Mouse (Mus musculus): ENCODE measurements around the gene Nos1.

Gene Nos1

DNA sequence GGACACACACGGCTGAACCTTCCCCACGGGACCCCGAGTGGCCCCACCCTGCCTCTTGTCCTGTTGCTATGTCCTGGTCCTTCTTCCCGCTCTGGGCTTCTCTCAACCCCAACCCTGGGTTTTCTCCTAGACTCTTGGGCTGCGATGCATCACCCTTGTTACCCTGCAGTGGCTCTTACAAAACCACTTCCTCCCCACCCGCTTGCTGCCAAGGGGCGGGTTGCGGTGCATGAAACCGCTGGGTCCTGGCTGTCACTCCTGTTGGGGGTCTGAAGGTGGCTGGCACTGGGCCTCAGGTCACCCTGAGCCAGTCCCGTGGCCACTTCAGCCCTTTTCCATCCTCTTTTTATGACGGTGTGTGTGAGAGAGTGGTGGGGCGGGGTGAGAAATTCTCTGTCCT is 173.1 kb downstream of the Nos1 start:
- in situ Hi-C loops (cut with MseI, MboI): no loop called here

DNA sequence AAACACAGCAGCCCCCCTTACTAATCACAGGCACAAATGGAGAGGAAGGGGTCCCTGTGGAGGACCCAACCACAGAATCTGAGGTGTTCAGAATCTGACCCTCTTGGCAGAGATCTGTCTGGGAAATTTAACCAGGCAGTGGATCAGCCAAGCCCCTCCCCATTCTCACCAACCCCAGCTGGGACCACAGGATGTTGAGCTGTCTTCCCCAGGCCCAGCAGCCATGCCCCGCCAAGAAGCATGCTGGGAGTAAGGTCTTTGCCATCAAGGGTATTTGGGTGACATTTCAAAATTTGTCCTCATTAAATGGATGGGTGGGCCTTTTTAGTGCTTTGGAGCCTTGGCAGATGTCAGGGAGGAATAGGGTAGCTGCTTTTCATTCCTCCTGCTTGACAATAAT is 173.6 kb downstream of the Nos1 start:
- in situ Hi-C loops (cut with MseI, MboI): no loop called here

GRCm38 (mm10) chr5:117955675-117956420 is 175.0 kb downstream of the Nos1 start:
- in situ Hi-C loops (cut with MseI, MboI): no loop called here

DNA sequence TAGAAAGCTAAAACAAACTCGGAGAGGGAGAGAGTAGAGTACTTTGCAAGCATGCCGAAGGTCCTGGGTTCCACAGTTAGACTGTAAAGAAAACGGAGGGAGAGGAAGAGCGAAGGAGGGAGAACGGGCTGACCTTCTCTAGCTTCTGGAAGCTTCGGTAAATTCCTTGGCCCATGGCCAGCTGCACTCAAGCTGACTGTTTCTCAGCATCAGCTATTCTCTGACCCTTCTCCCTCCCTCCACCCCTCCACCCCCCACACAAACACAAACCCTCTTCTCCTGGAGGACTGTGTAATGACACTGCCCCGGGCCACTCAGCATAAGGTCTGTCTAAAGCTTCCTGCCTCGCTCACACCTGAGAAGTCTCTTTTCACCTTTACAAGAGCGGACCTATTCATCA is 183.9 kb downstream of the Nos1 start:
- in situ Hi-C loops (cut with MseI, MboI): no loop called here

GRCm38 (mm10) chr5:117966956-117967355 is 186.1 kb downstream of the Nos1 start:
- in situ Hi-C loops (cut with MseI, MboI): no loop called here

DNA sequence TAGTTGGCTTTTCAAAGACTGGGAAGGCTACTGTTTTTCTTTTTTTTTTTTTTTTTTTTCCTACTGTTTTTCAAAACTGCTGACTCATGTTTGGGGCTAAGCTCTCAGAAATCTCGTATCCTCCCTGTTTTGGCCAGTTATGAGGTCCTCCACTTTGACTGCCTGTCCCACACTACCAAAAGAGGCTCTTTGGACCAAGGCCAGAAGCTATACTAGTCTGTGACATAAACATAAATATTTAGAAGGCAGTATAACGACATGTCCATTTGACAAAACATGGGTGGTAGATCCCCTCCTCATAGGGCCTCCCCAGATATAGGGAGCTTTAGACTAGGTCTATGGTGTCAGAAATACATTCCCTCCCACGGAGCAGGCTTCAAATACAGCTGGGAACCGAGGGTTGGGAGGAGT is 186.8 kb downstream of the Nos1 start:
- in situ Hi-C loops (cut with MseI, MboI): no loop called here

DNA sequence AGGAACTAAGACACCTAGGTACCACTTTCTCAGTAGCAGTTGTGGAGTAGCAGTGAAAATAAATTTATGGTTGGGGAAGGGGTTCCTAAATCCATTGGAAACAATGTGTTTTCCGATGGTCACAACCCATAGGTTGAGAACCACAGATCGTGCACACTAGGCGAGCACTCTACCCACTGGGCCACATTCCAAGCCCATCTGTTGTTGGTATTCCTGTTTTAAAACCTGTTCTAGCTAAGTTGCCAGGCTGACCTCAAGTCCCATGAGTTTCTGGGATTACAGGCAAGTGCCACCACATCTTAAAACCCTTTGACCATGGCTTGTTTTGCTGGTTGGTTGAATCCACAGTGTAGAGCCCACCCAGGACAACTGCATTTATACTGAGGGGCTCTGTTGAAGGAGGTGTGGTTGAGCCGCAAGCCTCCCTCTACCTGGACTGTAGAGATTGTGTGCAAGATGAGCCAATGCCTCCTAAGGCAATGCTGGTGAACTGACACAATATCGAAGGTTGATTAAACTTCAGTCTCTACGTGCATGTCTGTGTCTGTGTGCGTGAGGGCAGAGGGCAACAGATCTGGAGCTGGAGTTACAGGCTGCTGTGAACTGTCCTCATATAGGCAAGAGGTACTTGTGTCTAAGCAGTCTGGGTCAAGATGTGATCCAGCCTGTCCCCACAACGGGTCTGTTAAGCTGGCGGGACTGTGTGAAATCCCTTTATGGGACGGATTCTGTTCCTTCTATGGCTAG is 189.0 kb downstream of the Nos1 start:
- in situ Hi-C loops (cut with MseI, MboI): no loop called here

GRCm38 (mm10) chr5:117976263-117976656 is 195.4 kb downstream of the Nos1 start:
- in situ Hi-C loops (cut with MseI, MboI): no loop called here

GRCm38 (mm10) chr5:117976657-117977500 is 196.0 kb downstream of the Nos1 start, which contains the start of gene Fbxo21:
TSS of gene Fbxo21 (plus strand) at chr5:117976730.
- in situ Hi-C loops (cut with MseI, MboI): no loop called here

DNA sequence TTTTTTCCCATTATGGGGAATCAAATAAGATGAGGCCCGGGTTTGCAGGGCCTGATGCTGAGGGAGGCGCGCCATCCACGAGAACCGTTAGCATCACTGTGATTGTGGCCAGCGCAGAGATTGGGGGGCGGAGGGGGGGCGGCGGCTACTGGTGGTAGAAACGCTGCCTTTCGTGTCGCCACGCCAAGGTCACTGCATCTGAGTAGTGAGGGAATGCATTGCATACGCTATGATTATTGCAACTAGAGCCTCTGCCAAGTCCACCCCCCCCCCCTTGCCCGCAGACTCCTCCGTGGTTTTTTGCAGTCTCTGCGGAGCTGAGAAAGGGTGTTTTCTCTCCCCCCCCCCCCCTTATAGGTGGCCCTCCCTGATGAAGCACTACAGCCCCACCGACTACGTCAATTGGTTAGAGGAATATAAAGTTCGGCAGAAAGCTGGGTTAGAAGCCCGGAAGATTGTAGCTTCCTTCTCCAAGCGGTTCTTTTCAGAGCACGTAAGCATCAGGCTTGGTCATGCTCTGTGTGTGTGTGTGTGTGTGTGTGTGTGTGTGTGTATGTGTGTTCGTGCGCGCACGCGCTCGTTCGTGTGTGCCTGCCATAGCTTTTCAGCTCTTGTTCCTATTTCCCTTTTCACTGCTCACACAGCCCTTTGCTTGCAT is 196.8 kb downstream of the Nos1 start:
- in situ Hi-C loops (cut with MseI, MboI): no loop called here

GRCm38 (mm10) chr5:117978159-117978697 is 197.4 kb downstream of the Nos1 start:
- in situ Hi-C loops (cut with MseI, MboI): no loop called here

DNA sequence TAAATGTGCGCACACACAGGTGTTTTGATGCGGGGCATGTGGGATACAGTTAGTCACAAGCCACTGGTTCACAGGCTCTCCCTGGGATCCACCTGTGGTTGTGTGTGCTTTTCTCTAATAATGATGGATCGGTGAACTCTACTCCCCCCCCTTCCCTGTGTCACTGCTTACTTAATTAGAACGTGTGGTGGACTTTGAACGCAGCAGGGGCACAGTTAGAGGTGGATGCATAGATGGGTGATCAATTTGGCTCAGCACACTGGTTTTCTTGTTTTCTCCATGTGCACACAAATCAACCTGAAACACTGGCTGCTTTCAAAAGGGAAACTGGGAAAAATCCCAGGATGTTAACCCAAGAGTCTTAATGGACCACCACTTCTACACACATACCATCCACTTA is 198.2 kb downstream of the Nos1 start:
- in situ Hi-C loops (cut with MseI, MboI): no loop called here

- in situ Hi-C loops (cut with MseI, MboI): no loop called here
Measured at GRCm38 (mm10) chr5:117980921-117981320, 200.1 kb downstream of the Nos1 start.

GRCm38 (mm10) chr5:117981943-117982342 is 201.1 kb downstream of the Nos1 start:
- in situ Hi-C loops (cut with MseI, MboI): no loop called here

DNA sequence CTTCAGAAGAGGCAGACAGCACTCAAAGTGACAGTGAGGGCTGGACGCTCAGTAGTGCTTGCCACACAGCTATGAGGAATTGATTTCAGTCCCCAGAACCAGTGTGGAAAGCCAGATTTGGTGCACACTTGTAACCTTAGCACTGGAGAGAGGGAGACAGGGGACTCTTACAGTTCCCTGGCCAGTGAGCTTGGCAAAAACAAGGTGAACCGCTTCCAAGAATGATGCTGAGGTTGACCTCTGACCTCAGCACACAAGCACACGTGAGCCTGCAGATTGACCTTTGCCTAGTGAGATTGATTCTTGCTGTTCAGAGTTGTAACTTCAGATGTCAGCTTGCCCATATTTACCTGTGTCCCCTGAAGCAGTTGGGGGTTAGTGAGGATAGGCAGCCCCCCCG is 205.5 kb downstream of the Nos1 start:
- in situ Hi-C loops (cut with MseI, MboI): no loop called here

GRCm38 (mm10) chr5:117987891-117988290 is 207.1 kb downstream of the Nos1 start:
- in situ Hi-C loops (cut with MseI, MboI): no loop called here

DNA sequence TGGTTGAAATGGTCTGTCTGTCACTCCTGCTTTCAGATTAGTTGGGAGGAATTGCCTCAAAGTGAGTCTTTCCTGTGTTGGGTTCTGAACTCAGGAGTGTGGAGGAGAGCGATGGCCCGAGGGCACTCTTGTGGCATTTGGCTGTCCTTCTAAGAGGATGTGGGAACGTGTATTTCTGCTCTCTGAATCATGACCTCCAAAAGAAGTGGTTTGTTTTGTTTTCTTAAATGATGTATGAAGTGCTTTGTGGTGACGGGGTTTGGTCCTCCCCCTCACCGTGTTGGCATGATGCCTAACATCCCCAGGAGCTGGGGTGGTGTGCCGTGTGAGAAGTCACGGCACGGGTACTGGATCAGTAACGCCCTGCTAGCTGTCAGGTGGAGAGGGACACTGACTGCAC is 207.5 kb downstream of the Nos1 start:
- in situ Hi-C loops (cut with MseI, MboI): no loop called here

GRCm38 (mm10) chr5:117989773-117990172 is 208.9 kb downstream of the Nos1 start:
- in situ Hi-C loops (cut with MseI, MboI): no loop called here

DNA sequence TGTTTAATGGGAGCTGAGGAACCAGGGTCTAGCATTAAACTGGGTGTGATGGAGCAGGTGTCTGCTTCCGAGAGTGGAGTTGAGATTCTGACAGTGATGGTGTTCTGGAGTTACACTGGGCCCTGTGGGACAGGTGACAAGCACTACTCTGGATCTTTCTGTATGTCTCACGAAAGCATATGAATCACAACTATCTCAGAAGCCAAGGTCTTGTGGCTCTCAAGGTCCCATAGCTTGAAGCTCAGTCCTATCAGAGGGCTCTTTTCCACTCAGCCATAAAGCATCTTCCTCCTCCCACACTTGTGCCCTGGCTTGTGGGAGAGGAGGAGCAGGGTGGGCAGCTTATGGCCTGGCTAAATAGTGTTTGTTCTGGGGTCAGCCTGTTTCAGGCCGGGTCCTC is 210.1 kb downstream of the Nos1 start:
- in situ Hi-C loops (cut with MseI, MboI): no loop called here

DNA sequence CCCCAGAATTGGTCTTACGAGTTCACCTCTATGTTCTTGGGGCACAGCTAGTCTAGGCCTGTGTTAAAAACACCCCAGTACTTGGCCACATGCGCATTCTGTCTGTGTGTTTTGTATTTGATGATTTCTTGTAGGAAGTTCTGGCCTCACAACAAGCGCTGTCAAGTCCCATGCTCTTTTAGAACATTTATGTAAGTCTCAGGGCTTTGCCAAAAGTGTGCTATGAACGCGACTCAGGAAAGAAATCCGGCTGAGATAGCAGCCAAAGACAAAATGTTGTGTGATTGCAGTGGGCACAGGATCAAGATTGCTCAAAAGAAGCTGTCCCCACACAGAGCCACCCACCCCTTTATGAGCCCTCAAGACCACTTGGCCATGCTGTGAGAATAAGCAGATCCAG is 212.7 kb downstream of the Nos1 start:
- in situ Hi-C loops (cut with MseI, MboI): no loop called here

- in situ Hi-C loops (cut with MseI, MboI): no loop called here
Measured at GRCm38 (mm10) chr5:117995372-117995901, 214.6 kb downstream of the Nos1 start.

Data from mouse trophoblast stem cell (cell line).